Mouse (Mus musculus) spleen, adult 18-20 months (tissue): ENCODE measurements around the gene Hp.

Experiments
- DNase-seq, 2 experiments: peaks; one replicate each; pipeline ENCODE4 v3.0.0; 2022; ENCODE audit warnings: mixed read lengths in 2 of 2

Hp gene

GRCm38 (mm10) chr8:109578900-109579301, at the start of gene Hp:
Hp (minus strand) TSS chr8:109579172.
- no peak for DNase-seq

GRCm38 (mm10) chr8:109628638-109629037, 49.7 kb upstream of the Hp start:
- no peak for DNase-seq

GRCm38 (mm10) chr8:109615569-109615968, 36.6 kb upstream of the Hp start:
- no peak for DNase-seq

GRCm38 (mm10) chr8:109614243-109615210, 35.6 kb upstream of the Hp start, which contains the start of gene Pkd1l3:
Pkd1l3 (plus strand) TSS chr8:109614517.
- DNase-seq = no peak

- no peak for DNase-seq
These were observed 30.2 kb upstream of the Hp start for GRCm38 (mm10) chr8:109609153-109609502.

- peak; percentile 92 to 94 for DNase-seq
These were observed 29.5 kb upstream of the Hp start, which contains the start of gene Dhodh for GRCm38 (mm10) chr8:109608271-109609152. Dhodh (minus strand) TSS chr8:109608673.

GRCm38 (mm10) chr8:109607650-109608049, 28.7 kb upstream of the Hp start:
- DNase-seq = no peak

GRCm38 (mm10) chr8:109606725-109607124, 27.8 kb upstream of the Hp start:
- no peak for DNase-seq

- DNase-seq = peak; percentile 26 to 60
These were observed 16.9 kb upstream of the Hp start for GRCm38 (mm10) chr8:109595854-109596253.

GRCm38 (mm10) chr8:109593117-109593788, 14.3 kb upstream of the Hp start:
- DNase-seq = no peak

GRCm38 (mm10) chr8:109592164-109592563, 13.2 kb upstream of the Hp start:
- no peak for DNase-seq

- DNase-seq = no peak
These were observed 12.4 kb upstream of the Hp start for GRCm38 (mm10) chr8:109591367-109591766.

- DNase-seq = no peak
These were observed 11.9 kb upstream of the Hp start for GRCm38 (mm10) chr8:109590901-109591300.

- no peak for DNase-seq
These were observed 8.1 kb upstream of the Hp start for GRCm38 (mm10) chr8:109586972-109587504.

- no peak for DNase-seq
These were observed 6.7 kb upstream of the Hp start for GRCm38 (mm10) chr8:109585652-109586051.

GRCm38 (mm10) chr8:109584830-109585229, 5.9 kb upstream of the Hp start:
- no peak for DNase-seq

GRCm38 (mm10) chr8:109584293-109584692, 5.3 kb upstream of the Hp start:
- no peak for DNase-seq

- DNase-seq = no peak
These were observed 2.7 kb downstream of the Hp start for GRCm38 (mm10) chr8:109576311-109576710.

- DNase-seq = no peak
These were observed 7.8 kb downstream of the Hp start for GRCm38 (mm10) chr8:109571139-109571538.

- DNase-seq = peak; percentile 94 to 95
These were observed 13.3 kb downstream of the Hp start, which contains the start of the genes Dhx38 and Txnl4b for GRCm38 (mm10) chr8:109565498-109566333. Dhx38 (minus strand) TSS chr8:109565861. Txnl4b (plus strand) TSS chr8:109565892.

- no peak for DNase-seq
These were observed 14.2 kb downstream of the Hp start for GRCm38 (mm10) chr8:109564766-109565165.
